Mouse (Mus musculus) adrenal gland, postnatal 4 days (tissue): ENCODE measurements around the gene Ltbp3. TPM values are rescaled to one million over a fixed set of nuclear protein-coding genes. Genes with fewer than 3 reads are reported as not detected.

Source experiments
- DNase-seq, 2 experiments: peaks; one replicate each; pipeline ENCODE4 v3.0.0; 2021 to 2022; ENCODE audit warnings: low spot score in 2 of 2, mixed read lengths in 2 of 2
- total RNA-seq, 2 experiments: library from RNA; stranded (reverse); gene quantifications; 2 replicates each; pipeline ENCODE4 v1.2.3; 2021

Gene Ltbp3
- total RNA-seq, 2 experiments from 2014 or later: 277 to 287 TPM

GRCm38 (mm10) chr19:5804371-5804899, 63.7 kb downstream of the Ltbp3 start:
- DNase-seq: no peak

- DNase-seq: no peak
These were observed 65.5 kb downstream of the Ltbp3 start for GRCm38 (mm10) chr19:5806051-5806808.

GRCm38 (mm10) chr19:5806809-5807205, 66.1 kb downstream of the Ltbp3 start:
- no peak for DNase-seq

GRCm38 (mm10) chr19:5807740-5808139, 67.0 kb downstream of the Ltbp3 start:
- DNase-seq: no peak

Other genes with a start within 250 kb of the Ltbp3 start
- 1 to 10 TPM; 3.0 to 3.5 TPM for gene 1700020D05Rik, start 237.1 kb upstream of the Ltbp3 start, total RNA-seq
- 10 to 100 TPM; 15.1 to 16.0 TPM for gene Snx32, start 230.4 kb upstream of the Ltbp3 start, total RNA-seq
- 1 to 10 TPM in 1 of 2 experiments, not detected in 1; 1.6 TPM for gene Ovol1, start 180.3 kb upstream of the Ltbp3 start, total RNA-seq
- 1 to 10 TPM; 6.0 to 8.9 TPM for gene Ap5b1, start 172.9 kb upstream of the Ltbp3 start, total RNA-seq
- gene Rnaseh2c, start 139.0 kb upstream of the Ltbp3 start, total RNA-seq: 100 to 1,000 TPM; 109 to 110 TPM
- 10 to 100 TPM; 69.0 to 83.1 TPM for gene Kat5, start 130.7 kb upstream of the Ltbp3 start, total RNA-seq
- 10 to 100 TPM; 71.0 to 73.6 TPM for gene Rela, start 103.4 kb upstream of the Ltbp3 start, total RNA-seq
- gene Sipa1, start 77.2 kb upstream of the Ltbp3 start, total RNA-seq: 10 to 100 TPM; 85.0 to 90.1 TPM
- 10 to 100 TPM; 56.9 to 57.4 TPM for gene Map3k11, start 52.2 kb upstream of the Ltbp3 start, total RNA-seq
- 100 to 1,000 TPM; 117 to 123 TPM for gene Pcnx3, start 52.0 kb upstream of the Ltbp3 start, total RNA-seq
- not detected for gene Kcnk7, start 36.5 kb upstream of the Ltbp3 start, total RNA-seq
- gene Ehbp1l1, start 14.6 kb upstream of the Ltbp3 start, total RNA-seq: 10 to 100 TPM; 34.9 to 35.6 TPM
- 10 to 100 TPM; 63.5 to 67.5 TPM for gene Fam89b, start 11.3 kb upstream of the Ltbp3 start, total RNA-seq
- gene Scyl1, start 30.5 kb downstream of the Ltbp3 start, total RNA-seq: 100 to 1,000 TPM; 105 to 110 TPM
- gene Frmd8, start 134.4 kb downstream of the Ltbp3 start, total RNA-seq: 10 to 100 TPM; 42.4 to 45.9 TPM
- 10 to 100 TPM; 25.9 to 26.3 TPM for gene Slc25a45, start 136.9 kb downstream of the Ltbp3 start, total RNA-seq
- 1 to 10 TPM; 3.1 TPM for gene Tigd3, start 153.2 kb downstream of the Ltbp3 start, total RNA-seq
- 100 to 1,000 TPM; 158 to 169 TPM for gene Dpf2, start 172.1 kb downstream of the Ltbp3 start, total RNA-seq
- gene Cdc42ep2, start 183.9 kb downstream of the Ltbp3 start, total RNA-seq: 10 to 100 TPM; 11.4 TPM
- 10 to 100 TPM; 35.0 to 37.9 TPM for gene Pola2, start 223.3 kb downstream of the Ltbp3 start, total RNA-seq
- not detected for gene Slc22a20, start 245.2 kb downstream of the Ltbp3 start, total RNA-seq